Mouse (Mus musculus) hematopoietic stem cell, adult 5-6 weeks (primary cell): Measurements from ENCODE around the gene Gm11569. TPM values are rescaled to one million over a fixed set of nuclear protein-coding genes. Genes with fewer than 3 reads are reported as not detected.
"Not testable (repeated sequence)": the region's sequence is repeated elsewhere in the genome, so short reads cannot be mapped to it uniquely, and the experiment has no call there.

Experiments
- ATAC-seq, 2 experiments: fragments of 125-278 bp in 1 of 2; replicated peaks in 1 of 2; 2 replicates each; pipeline ENCODE4 v1.8.0; 2016 to 2017; ENCODE audit warnings: inconsistent platforms in 2 of 2, mild to moderate bottlenecking in 2 of 2, moderate number of reproducible peaks in 2 of 2, low read depth in 1 of 2, moderate TSS enrichment in 1 of 2; ENCODE audit not compliant: low FRiP score in 2 of 2, poor library complexity in 2 of 2, severe bottlenecking in 2 of 2, insufficient read depth in 1 of 2, low TSS enrichment in 1 of 2
- total RNA-seq: library from RNA; stranded (forward); fragments of 172-1452, 232-1000 nt; gene quantifications from 2 replicates; pipeline ENCODE4 v1.2.3, GENCODE M21; 2017

The Gm11569 gene
- total RNA-seq, result not detected in 2 replicates

GRCm38 (mm10) chr11:99798832-99799231 is at the start of gene Gm11569:
TSS of gene Gm11569 (minus strand) at chr11:99798932.
- not testable (repeated sequence) for ATAC-seq

- ATAC-seq, result no peak
Measured at GRCm38 (mm10) chr11:99846746-99847145, 48.0 kb upstream of the Gm11569 start.

GRCm38 (mm10) chr11:99842185-99842584 is 43.5 kb upstream of the Gm11569 start:
- ATAC-seq, result no peak

GRCm38 (mm10) chr11:99837966-99838365 is 39.2 kb upstream of the Gm11569 start, which contains the start of gene 2300003K06Rik:
TSS of gene 2300003K06Rik (minus strand) at chr11:99838066.
- no peak for ATAC-seq

GRCm38 (mm10) chr11:99815566-99815965 is 16.8 kb upstream of the Gm11569 start, which contains the start of gene Gm11564:
TSS of gene Gm11564 (minus strand) at chr11:99815666.
- ATAC-seq, result not testable (repeated sequence)

GRCm38 (mm10) chr11:99809792-99810191 is 11.1 kb upstream of the Gm11569 start, which contains the start of gene Krtap4-13:
TSS of gene Krtap4-13 (minus strand) at chr11:99809892.
- not testable (repeated sequence) for ATAC-seq

- ATAC-seq, result not testable (repeated sequence)
Measured at GRCm38 (mm10) chr11:99804346-99804745, 5.6 kb upstream of the Gm11569 start, which contains the start of gene Gm11554. TSS of gene Gm11554 (minus strand) at chr11:99804446.

- ATAC-seq, result no peak
Measured at GRCm38 (mm10) chr11:99793367-99793766, 5.4 kb downstream of the Gm11569 start, which contains the start of gene Gm11596. TSS of gene Gm11596 (minus strand) at chr11:99793467.

GRCm38 (mm10) chr11:99784900-99785299 is 13.8 kb downstream of the Gm11569 start, which contains the start of gene Krtap4-9:
TSS of gene Krtap4-9 (plus strand) at chr11:99785200.
- ATAC-seq, result not testable (repeated sequence)

- no peak for ATAC-seq
Measured at GRCm38 (mm10) chr11:99780604-99781003, 18.1 kb downstream of the Gm11569 start, which contains the start of gene Krtap4-8. TSS of gene Krtap4-8 (minus strand) at chr11:99780704.

- ATAC-seq, result no peak
Measured at GRCm38 (mm10) chr11:99778401-99778800, 20.3 kb downstream of the Gm11569 start.

GRCm38 (mm10) chr11:99772813-99773212 is 25.9 kb downstream of the Gm11569 start, which contains the start of gene Gm11595:
TSS of gene Gm11595 (minus strand) at chr11:99772913.
- ATAC-seq, result not testable (repeated sequence)

- no peak for ATAC-seq
Measured at GRCm38 (mm10) chr11:99768410-99768809, 30.3 kb downstream of the Gm11569 start.

GRCm38 (mm10) chr11:99758877-99759276 is 39.9 kb downstream of the Gm11569 start:
- no peak for ATAC-seq

Other genes starting within 250 kb of the Gm11569 start
- not detected in 2 replicates for gene Krtap3-3, start 248.1 kb downstream of the Gm11569 start, total RNA-seq
- not detected in 2 replicates for gene Krtap3-2, start 242.1 kb downstream of the Gm11569 start, total RNA-seq
- gene Gm11939, start 239.5 kb downstream of the Gm11569 start, total RNA-seq, result not detected in 2 replicates
- not detected in 2 replicates for gene Krtap3-1, start 232.3 kb downstream of the Gm11569 start, total RNA-seq
- gene Krtap1-5, start 217.9 kb downstream of the Gm11569 start, total RNA-seq, result not detected in 2 replicates
- not detected in 2 replicates for gene Krtap1-4, start 215.3 kb downstream of the Gm11569 start, total RNA-seq
- gene Krtap1-3, start 207.6 kb downstream of the Gm11569 start, total RNA-seq, result not detected in 2 replicates
- not detected in 2 replicates for gene Krtap9-3, start 200.8 kb downstream of the Gm11569 start, total RNA-seq
- not detected in 2 replicates for gene Gm11938, start 195.6 kb downstream of the Gm11569 start, total RNA-seq
- gene Gm11937, start 188.7 kb downstream of the Gm11569 start, total RNA-seq, result not detected in 2 replicates
- gene Krtap2-4, start 184.1 kb downstream of the Gm11569 start, total RNA-seq, result not detected in 2 replicates
- not detected in 2 replicates for gene Gm11562, start 178.5 kb downstream of the Gm11569 start, total RNA-seq
- gene Krtap4-1, start 170.7 kb downstream of the Gm11569 start, total RNA-seq, result not detected in 2 replicates
- not detected in 2 replicates for gene Krtap4-2, start 163.8 kb downstream of the Gm11569 start, total RNA-seq
- not detected in 2 replicates for gene Krtap4-7, start 154.8 kb downstream of the Gm11569 start, total RNA-seq
- not detected in 2 replicates for gene Gm11555, start 148.7 kb downstream of the Gm11569 start, total RNA-seq
- not detected in 2 replicates for gene Gm11563, start 140.0 kb downstream of the Gm11569 start, total RNA-seq
- gene Krtap4-6, start 133.0 kb downstream of the Gm11569 start, total RNA-seq, result not detected in 2 replicates
- not detected in 2 replicates for gene Gm14190, start 108.2 kb downstream of the Gm11569 start, total RNA-seq
- not detected in 2 replicates for gene Gm14180, start 64.6 kb downstream of the Gm11569 start, total RNA-seq
- gene Gm11595, start 26.0 kb downstream of the Gm11569 start, total RNA-seq, result not detected in 2 replicates
- not detected in 2 replicates for gene Krtap4-8, start 18.2 kb downstream of the Gm11569 start, total RNA-seq
- gene Krtap4-9, start 13.7 kb downstream of the Gm11569 start, total RNA-seq, result not detected in 2 replicates
- not detected in 2 replicates for gene Gm11596, start 5.5 kb downstream of the Gm11569 start, total RNA-seq
- not detected in 2 replicates for gene Gm11554, start 5.5 kb upstream of the Gm11569 start, total RNA-seq
- gene Krtap4-13, start 11.0 kb upstream of the Gm11569 start, total RNA-seq, result not detected in 2 replicates
- gene Gm11564, start 16.7 kb upstream of the Gm11569 start, total RNA-seq, result not detected in 2 replicates
- gene 2300003K06Rik, start 39.1 kb upstream of the Gm11569 start, total RNA-seq, result not detected in 2 replicates
- gene Krtap4-16, start 52.7 kb upstream of the Gm11569 start, total RNA-seq, result not detected in 2 replicates
- not detected in 2 replicates for gene Gm11568, start 59.0 kb upstream of the Gm11569 start, total RNA-seq
- not detected in 2 replicates for gene Gm11559, start 65.5 kb upstream of the Gm11569 start, total RNA-seq
- gene Krtap9-1, start 74.5 kb upstream of the Gm11569 start, total RNA-seq, result not detected in 2 replicates
- not detected in 2 replicates for gene Gm11567, start 80.3 kb upstream of the Gm11569 start, total RNA-seq
- gene Krtap31-1, start 109.0 kb upstream of the Gm11569 start, total RNA-seq, result not detected in 2 replicates
- not detected in 2 replicates for gene Gm11565, start 115.8 kb upstream of the Gm11569 start, total RNA-seq
- gene Krtap31-2, start 137.4 kb upstream of the Gm11569 start, total RNA-seq, result not detected in 2 replicates
- not detected in 2 replicates for gene Krtap9-5, start 149.5 kb upstream of the Gm11569 start, total RNA-seq
- not detected in 2 replicates for gene Krtap29-1, start 180.1 kb upstream of the Gm11569 start, total RNA-seq
- not detected in 2 replicates for gene Krtap16-1, start 187.7 kb upstream of the Gm11569 start, total RNA-seq
- gene Krtap17-1, start 195.1 kb upstream of the Gm11569 start, total RNA-seq, result not detected in 2 replicates
- gene Krt33a, start 217.3 kb upstream of the Gm11569 start, total RNA-seq, result not detected in 2 replicates
- not detected in 2 replicates for gene Krt33b, start 230.9 kb upstream of the Gm11569 start, total RNA-seq
- gene Krt34, start 242.6 kb upstream of the Gm11569 start, total RNA-seq, result not detected in 2 replicates